Mouse (Mus musculus) MEL (cell line): ENCODE data around the gene Acta2.

Source experiments
- CTCF ChIP-seq, 3 experiments: IDR thresholded peaks in 2 of 3; conservative IDR thresholded peaks in 1 of 3; 2 replicates each; pipeline ENCODE4 v1.5.1; 2011 to 2012; ENCODE audit warnings: low read length in 3 of 3, low read depth in 2 of 3, mild to moderate bottlenecking in 2 of 3, improper control_type of control experiment in 1 of 3, inconsistent platforms in 1 of 3, mixed read lengths in 1 of 3, moderate library complexity in 1 of 3; ENCODE audit not compliant: control insufficient read depth in 1 of 3, insufficient read depth in 1 of 3, poor library complexity in 1 of 3, severe bottlenecking in 1 of 3
- ELF1 ChIP-seq: IDR thresholded peaks from 2 replicates; pipeline ENCODE4 v1.6.1; 2014; ENCODE audit warnings: low read depth, mild to moderate bottlenecking, inconsistent platforms, low read length, improper control_type of control experiment, moderate library complexity
- GATA1 ChIP-seq: IDR thresholded peaks from 2 replicates; pipeline ENCODE4 v1.6.1; 2011; ENCODE audit warnings: low read depth, low read length, improper control_type of control experiment
- HCFC1 ChIP-seq: IDR thresholded peaks from 2 replicates; pipeline ENCODE4 v1.6.1; 2012; ENCODE audit warnings: low read depth, mild to moderate bottlenecking, inconsistent platforms, low read length, improper control_type of control experiment, moderate library complexity
- MAX ChIP-seq: IDR thresholded peaks from 2 replicates; pipeline ENCODE4 v1.6.1; 2011; ENCODE audit warnings: low read length, improper control_type of control experiment
- MYB ChIP-seq: IDR thresholded peaks from 2 replicates; pipeline ENCODE4 v1.6.1; 2011; ENCODE audit warnings: mild to moderate bottlenecking, low read depth, low read length, improper control_type of control experiment
- NELFE ChIP-seq: IDR thresholded peaks from 2 replicates; pipeline ENCODE4 v1.6.1; 2011; ENCODE audit warnings: low read depth, low read length, improper control_type of control experiment
- NRF1 ChIP-seq: IDR thresholded peaks from 2 replicates; pipeline ENCODE4 v1.6.1; 2014; ENCODE audit warnings: low read depth, mild to moderate bottlenecking, inconsistent platforms, low read length, improper control_type of control experiment, moderate library complexity; ENCODE audit not compliant: poor library complexity, insufficient read depth, severe bottlenecking
- TAL1 ChIP-seq: IDR thresholded peaks from 2 replicates; pipeline ENCODE4 v1.6.1; 2012; ENCODE audit warnings: mild to moderate bottlenecking, inconsistent platforms, low read length, moderate library complexity, mixed read lengths
- TCF12 ChIP-seq: IDR thresholded peaks from 2 replicates; pipeline ENCODE4 v1.6.1; 2014; ENCODE audit warnings: low read depth, mild to moderate bottlenecking, inconsistent platforms, low read length, improper control_type of control experiment, moderate library complexity
- ZNF384 ChIP-seq: IDR thresholded peaks from 2 replicates; pipeline ENCODE4 v1.6.1; 2012; ENCODE audit warnings: low read depth, mild to moderate bottlenecking, inconsistent platforms, low read length, improper control_type of control experiment

DNA sequence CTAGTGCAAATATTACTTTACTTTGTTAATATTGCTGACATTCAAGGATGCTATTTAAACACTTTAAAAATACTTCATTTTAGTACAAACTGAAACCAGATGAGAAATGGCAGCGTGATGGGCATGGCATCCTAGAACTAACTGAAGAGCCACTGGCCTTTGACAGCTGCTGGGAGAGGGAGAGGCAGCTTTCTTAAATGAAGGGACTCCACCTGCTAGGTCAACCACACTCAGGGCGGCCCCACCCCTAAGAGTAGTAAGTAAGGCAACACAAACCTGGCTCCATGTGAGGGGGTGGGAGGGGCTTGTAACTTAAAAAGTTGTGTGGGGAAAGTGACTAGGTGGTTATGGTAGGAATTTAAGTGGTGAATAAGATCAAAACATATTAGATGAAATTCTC, 52.7 kb downstream of the Acta2 start:
- TF ChIP-seq CTCF (IDR thresholded peaks at IDR 0.05 in 2 of 3, conservative IDR thresholded peaks at IDR 0.05 in 1 of 3; ENCODE audit: control insufficient read depth in 1 of 3, insufficient read depth in 1 of 3, low read depth in 2 of 3, low read length in 3 of 3, poor library complexity in 1 of 3, severe bottlenecking in 1 of 3) (no peak), MAX (no peak), NELFE (no peak), TCF12 (no peak), GATA1 (no peak), MYB (no peak), HCFC1 (no peak), NRF1 (no peak), ELF1 (no peak), ZNF384 (no peak), TAL1 (no peak)
